Mouse (Mus musculus): ENCODE measurements around the gene Timp2.

GRCm38 (mm10) chr11:118379251-118380009 is 23.9 kb upstream of the Timp2 start:
- peak; percentile 94 for TF ChIP-seq CTCF (IDR thresholded peaks at IDR 0.05; ENCODE audit: low read depth, low read length)
- no peak for TF ChIP-seq EP300 (IDR thresholded peaks at IDR 0.05; ENCODE audit: insufficient read depth, low read depth, low read length)
- TF ChIP-seq POLR2A (IDR thresholded peaks at IDR 0.05; ENCODE audit: insufficient read depth, low read length): no peak
